Mouse (Mus musculus) urinary bladder, adult 18-20 months (tissue): ENCODE measurements around the gene Vmn1r14.
"Not testable (repeated sequence)": the region's sequence is repeated elsewhere in the genome, so short reads cannot be mapped to it uniquely, and the experiment has no call there.

Experiments used
- DNase-seq, 2 experiments: peaks; one replicate each; pipeline ENCODE4 v3.0.0; 2022; ENCODE audit warnings: low spot score in 2 of 2, mixed read lengths in 2 of 2

The Vmn1r14 gene

GRCm38 (mm10) chr6:57231386-57231785 is at the start of gene Vmn1r14:
Gene Vmn1r14, plus strand, starts transcription at chr6:57231686.
- DNase-seq = no peak

GRCm38 (mm10) chr6:57190016-57190415 is 41.5 kb upstream of the Vmn1r14 start:
- not testable (repeated sequence) for DNase-seq

DNA sequence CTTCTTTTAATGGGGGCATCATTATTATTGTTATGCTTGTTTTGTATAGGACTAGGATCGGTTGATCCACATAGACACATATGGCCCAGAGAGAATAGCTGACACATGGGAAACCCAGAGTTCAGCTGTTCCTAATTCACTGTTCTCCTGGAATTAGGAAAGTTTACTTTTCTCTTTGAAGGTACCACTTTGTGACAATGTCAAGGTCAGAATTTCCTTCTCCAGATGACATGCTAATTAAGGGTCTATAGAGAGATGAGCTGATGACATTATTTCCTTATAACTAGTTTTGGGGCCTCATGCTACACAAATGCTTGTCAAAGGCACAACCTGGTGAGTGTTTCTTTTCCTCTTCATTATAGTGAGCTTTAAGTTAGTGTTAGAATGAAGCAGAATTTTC is 28.5 kb upstream of the Vmn1r14 start, which contains the start of gene Vmn1r13:
TSS of gene Vmn1r13 (plus strand) at position 301 of the 400 bp plus-strand sequence.
- not testable (repeated sequence) for DNase-seq

DNA sequence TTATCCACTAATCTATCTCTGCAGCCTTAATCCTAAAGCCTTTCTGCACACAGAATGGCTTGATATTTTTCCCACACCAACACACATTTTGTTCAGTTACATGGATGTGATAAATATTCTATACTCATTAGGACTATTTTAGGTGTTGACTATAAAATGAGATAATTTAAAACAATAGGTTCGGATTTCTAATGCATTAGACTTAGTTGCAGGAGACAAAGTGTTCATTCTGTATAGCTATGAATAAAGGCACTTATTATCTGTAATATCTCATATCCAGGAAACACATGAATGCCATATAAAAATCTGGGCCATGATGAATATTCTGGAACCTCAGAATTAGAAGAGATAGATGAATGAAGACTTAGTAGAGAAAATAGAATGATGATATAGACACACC is 26.2 kb downstream of the Vmn1r14 start, which contains the start of gene Vmn1r15:
TSS of gene Vmn1r15 (plus strand) at position 301 of the 400 bp plus-strand sequence.
- DNase-seq = no peak

DNA sequence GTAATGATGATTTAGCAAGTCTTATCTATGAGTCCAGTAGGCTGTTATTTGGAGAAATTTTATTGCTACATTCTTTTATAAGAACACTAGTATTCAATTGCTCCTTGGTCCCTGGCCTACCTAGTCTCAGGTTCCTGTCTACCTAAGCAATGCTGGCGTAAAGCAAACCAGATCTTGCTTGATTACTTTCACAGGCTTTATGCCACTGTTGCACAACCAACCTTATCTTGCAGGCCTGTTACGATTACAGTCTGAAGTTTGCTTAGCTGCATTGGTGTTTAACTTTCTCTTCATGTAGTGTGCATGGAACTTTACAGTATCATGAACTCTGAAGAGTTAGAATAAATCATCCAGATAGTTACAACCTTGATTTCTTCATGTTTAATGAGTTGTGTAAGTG is 29.5 kb downstream of the Vmn1r14 start:
- peak in 1 of 2 experiments; percentile 0 for DNase-seq

DNA sequence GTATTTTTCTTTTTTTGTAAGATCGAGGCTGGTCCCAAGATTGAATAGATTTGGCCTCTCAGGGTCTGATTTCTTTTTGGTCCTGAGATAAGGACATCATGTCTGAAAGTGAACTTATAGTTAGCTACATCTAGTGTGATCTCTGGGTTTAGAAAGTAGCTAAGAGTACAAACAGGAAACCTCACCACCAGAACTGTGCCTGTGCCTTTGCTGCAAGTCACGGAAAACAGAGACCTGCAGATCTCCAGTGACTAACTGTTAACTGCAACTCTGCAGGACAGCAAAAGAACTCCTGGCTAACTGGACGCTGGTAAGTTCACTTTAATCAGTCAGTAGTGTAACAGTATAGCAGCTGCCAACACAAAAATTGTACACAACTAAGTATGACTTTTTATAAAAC is 40.4 kb downstream of the Vmn1r14 start:
- no peak for DNase-seq

GRCm38 (mm10) chr6:57272517-57272916 is 41.0 kb downstream of the Vmn1r14 start:
- DNase-seq = no peak

- no peak for DNase-seq
These were observed 47.5 kb downstream of the Vmn1r14 start for GRCm38 (mm10) chr6:57278952-57279351.
